Mouse (Mus musculus): ENCODE data around the gene Gm19684.
"Not testable (repeated sequence)": the region's sequence is repeated elsewhere in the genome, so short reads cannot be mapped to it uniquely, and the experiment has no call there.

DNA sequence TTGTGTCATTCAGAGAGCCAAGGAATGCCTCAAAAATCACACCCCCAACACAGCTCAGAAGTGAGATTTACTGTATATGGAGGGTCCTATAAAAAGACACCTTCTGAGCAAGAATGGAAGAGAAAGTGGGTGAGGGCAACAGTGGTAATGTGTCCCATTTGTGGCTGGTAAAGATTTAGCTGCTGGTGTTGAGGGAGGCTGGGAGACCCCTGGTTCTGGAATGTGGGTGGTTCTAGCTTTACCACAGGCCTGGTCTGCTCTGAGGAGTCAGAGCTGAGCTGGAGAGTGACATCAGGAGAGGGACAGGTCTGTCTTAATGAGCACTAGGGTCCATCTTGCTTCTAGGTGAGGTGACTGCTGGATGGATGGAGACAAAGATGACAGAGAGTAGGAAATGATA, 29.0 kb upstream of the Gm19684 start:
- not testable (repeated sequence) for TF ChIP-seq CTCF (IDR thresholded peaks at IDR 0.05; ENCODE audit: control insufficient read depth, insufficient read depth, insufficient replicate concordance, low read depth, low read length); POLR2A (IDR thresholded peaks at IDR 0.05; ENCODE audit: control insufficient read depth, low read depth, low read length)

Data from testis, adult 2 months (tissue).